Mouse (Mus musculus): ENCODE results near the gene Alkal2. TPM values are rescaled to one million over a fixed set of nuclear protein-coding genes. Genes with fewer than 3 reads are reported as not detected.

Alkal2 gene
- polyA plus RNA-seq (2015; fragmentation: Illumina TruSeq; extraction: RNeasy Lipid Tissue Mini Kit (QIAGEN cat#74804); ENCODE audit: insufficient read depth, low replicate concordance): 0.30 TPM

DNA sequence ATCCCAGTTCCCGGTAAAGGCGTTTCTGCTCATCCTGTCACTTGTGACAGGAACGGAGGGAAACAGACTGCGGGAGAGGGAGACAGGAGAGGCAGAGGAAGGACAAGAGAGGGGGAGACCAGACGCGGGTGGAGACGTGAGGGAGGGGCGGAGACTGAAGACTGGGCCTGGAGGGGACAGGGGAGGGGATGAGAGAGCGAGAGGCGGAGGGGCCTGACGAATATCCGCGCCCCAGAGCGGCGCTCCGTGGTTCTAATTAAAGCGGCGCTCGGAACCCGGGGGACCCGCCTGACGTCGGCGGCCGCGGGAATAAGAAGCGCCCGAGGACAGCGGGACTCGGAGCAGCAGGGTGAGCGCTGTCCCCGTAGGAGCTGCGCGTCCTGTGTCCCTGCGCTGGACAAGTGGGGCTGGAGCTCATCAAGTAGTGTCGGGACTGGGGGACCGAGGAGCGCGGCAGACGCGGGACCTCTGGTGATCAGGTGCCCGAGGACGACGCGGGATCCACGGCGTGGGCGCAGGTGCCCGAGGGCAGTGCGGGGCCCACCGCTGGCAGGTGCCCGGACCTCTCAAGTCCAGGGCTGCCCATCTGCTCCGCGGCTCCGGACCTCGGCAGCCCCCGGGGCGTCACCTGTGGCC, at the start of gene Alkal2:
TSS of gene Alkal2 (plus strand) at position 337 of the 636 bp plus-strand sequence.

DNA sequence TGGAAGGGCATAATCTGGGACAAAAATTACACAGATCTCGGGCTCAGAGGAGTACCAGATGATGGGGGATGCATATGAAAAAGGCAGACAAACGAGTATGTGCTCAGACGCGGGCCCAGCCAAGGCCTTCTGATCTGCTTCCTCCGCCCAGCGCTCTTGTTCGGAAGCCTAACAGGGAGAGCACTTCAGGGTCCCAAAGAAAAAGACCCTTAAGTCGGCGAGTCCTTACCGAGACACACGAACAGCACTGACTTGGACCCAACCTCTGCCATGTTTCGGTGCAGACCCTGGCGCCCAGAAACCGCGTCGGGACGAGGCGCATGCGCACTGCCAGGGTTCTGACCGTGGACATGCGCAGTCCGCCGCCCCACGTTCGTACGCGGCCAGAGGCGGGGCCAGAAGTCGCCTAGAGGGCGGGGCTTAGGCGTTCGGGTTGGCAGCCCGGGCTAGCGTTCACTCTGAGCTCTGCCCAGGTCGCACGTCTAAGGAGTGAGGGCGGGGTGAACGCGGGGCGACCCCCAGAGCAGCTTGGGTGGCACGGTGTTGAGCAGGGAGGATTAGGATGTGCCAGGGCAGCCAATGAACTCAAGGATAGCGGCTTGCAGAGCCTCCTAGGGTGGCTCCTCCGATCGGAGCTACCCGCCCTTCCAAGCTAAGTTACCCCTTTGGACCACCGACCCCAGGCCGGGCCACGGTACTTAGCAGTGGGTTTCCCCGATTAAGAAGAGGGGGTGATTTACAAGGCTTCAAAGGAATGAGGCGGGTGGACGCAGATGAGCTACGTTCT, 27.3 kb downstream of the Alkal2 start, which contains the start of the genes Acp1 and Sh3yl1:
TSS of gene Acp1 (minus strand) at position 329 of the 787 bp plus-strand sequence.
TSS of gene Sh3yl1 (plus strand) at position 408 of the 787 bp plus-strand sequence.

Other genes starting within 250 kb of the Alkal2 start
- gene Acp1, start 27.3 kb downstream of the Alkal2 start, polyA plus RNA-seq (2015; fragmentation: Illumina TruSeq; extraction: RNeasy Lipid Tissue Mini Kit (QIAGEN cat#74804); ENCODE audit: insufficient read depth, low replicate concordance): 43.9 TPM
- gene Sh3yl1, start 27.3 kb downstream of the Alkal2 start, polyA plus RNA-seq (2015; fragmentation: Illumina TruSeq; extraction: RNeasy Lipid Tissue Mini Kit (QIAGEN cat#74804); ENCODE audit: insufficient read depth, low replicate concordance): 4.5 TPM
- gene Fam110c, start 189.5 kb downstream of the Alkal2 start, polyA plus RNA-seq (2015; fragmentation: Illumina TruSeq; extraction: RNeasy Lipid Tissue Mini Kit (QIAGEN cat#74804); ENCODE audit: insufficient read depth, low replicate concordance): 0.26 TPM